Mouse (Mus musculus): Measurements from ENCODE around the gene Mrpl42. TPM values are rescaled to one million over a fixed set of nuclear protein-coding genes. Genes with fewer than 3 reads are reported as not detected.

The Mrpl42 gene
- total RNA-seq (2023): 45.8 TPM

DNA sequence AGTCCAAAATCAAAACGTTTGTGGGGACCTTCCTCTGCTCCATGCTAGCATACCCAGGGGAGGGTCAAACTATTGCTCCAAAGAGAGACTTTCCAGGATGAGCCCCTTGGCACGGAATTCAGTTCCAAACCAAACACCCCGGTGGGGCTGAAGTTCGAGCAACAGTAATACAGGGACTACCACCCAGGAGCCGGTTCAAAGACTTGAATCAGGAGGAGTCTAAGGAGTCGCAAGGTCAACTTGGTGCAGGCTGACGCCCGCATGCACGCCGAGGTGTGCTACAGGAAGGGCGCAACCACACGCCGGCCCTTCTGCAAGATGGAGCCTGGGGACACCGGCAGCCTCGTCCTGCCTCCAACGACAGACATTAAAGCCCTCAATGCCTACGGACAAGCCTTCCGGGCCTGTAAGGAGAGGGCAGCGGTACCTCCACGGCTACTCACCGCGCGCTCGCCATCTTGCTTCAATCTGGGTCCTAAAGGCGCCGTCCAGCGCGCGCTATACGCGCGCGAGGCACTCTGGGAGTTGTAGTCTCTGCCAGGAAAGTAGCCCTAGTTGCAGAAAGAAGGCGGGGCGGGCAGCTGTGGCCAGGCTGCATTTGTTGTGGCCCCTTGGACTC lies at the start of gene Mrpl42:
Gene Mrpl42 (minus strand): TSS at position 478 of the 619 bp plus-strand sequence.

DNA sequence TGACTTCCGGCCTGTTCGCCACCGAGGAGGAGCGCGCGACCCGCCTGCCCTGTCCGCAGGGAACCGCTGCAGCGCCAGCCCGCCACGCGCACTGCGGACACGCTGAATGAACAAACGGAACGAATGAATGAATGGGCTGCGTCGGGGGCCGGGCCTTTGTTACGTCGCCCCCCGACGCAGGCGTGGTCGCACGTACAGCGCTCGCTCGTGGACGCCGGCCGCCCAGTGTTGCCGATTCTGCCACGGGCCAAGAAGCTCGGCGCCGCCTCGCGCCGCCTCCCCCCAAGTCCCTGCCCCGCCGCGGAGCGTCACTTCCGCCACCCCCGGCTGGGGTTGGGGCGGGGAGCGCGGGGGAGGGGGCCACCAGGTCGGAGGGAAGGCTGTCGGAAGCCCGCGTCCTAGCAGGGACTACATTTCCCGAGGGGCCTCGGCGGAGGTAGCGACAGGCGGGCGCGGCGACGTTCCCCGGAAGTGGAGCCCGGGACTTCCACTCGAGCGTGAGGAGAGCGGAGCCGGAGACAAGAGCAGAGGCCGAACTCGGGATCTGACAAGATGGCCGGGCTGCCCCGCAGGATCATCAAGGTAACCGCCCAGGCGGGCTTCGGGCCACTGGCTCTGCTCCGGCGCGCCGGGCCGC lies 13.0 kb upstream of the Mrpl42 start, which contains the start of gene Ube2n:
Gene Ube2n (plus strand): TSS at position 490 of the 637 bp plus-strand sequence.

Other genes with a start within 250 kb of the Mrpl42 start
- gene Cradd, start 177.8 kb downstream of the Mrpl42 start, total RNA-seq (2023): 22.7 TPM
- 2.1 TPM for gene Socs2, start 84.8 kb downstream of the Mrpl42 start, total RNA-seq (2023)
- gene Ube2n, start 13.2 kb upstream of the Mrpl42 start, total RNA-seq (2023): 96.8 TPM
- 20.8 TPM for gene Nudt4, start 62.2 kb upstream of the Mrpl42 start, total RNA-seq (2023)
- gene Anapc15-ps, start 171.5 kb upstream of the Mrpl42 start, total RNA-seq (2023): not detected